Mouse (Mus musculus): ENCODE results near the gene Snx30.

DNA sequence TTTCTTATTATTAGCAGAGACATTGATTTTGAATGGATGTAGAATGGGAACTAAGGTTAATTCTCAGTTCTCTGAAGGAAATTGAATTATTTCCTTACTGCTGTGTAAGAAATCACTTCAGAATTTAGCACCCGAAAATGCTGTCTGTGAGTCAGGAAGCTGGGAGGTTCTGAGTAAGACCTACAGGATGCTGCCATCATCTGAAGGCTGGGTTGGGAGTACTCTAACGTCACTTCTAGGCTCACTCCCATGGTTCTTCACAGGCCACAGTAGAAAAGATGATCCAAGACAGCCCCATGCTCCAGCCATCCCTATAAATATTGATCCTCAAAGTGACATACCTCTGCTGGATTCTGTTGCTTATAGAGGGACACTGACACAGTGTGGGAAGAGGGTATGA lies 1.9 kb downstream of the Snx30 start:
- TF ChIP-seq CTCF (IDR thresholded peaks at IDR 0.05; ENCODE audit: borderline replicate concordance, control insufficient read depth, extremely low read depth, insufficient read depth, low read length, poor library complexity) (no peak), POLR2A (IDR thresholded peaks at IDR 0.05; ENCODE audit: control insufficient read depth, extremely low read depth, insufficient read depth, low read length, poor library complexity) (no peak)
